ENCODE assay signal across 16 mouse cellular contexts in the genomic region with DNA sequence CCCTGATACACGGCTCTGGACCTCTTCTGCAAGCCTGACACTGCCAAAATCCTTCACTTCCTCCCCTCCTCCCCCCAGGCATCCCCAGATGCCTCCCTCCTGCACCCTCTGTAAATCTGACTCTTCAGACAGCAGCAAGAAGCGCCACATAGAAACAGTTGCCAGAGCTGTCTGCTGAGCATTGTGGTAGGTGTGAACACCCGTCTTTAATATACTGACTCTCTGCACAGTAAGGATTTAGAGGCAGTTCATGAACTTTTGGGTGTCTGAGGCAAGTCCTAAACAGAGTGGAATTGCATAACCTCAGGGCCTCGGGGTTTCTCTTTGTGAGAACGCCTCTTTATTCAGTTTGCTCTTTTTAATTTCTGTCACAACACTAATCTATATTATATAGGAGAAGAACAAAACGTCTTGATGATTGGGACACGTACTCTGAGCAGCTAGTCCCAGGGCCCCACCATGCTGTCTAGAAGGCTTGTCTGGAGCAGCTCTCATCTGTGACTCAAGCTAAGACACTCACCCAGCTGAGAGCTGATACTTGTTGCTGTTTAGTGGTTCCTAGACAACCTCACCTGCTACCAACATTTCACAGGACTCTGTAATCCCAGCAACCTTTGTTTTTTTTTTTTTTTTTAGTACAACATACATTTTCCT. TPM values are rescaled to one million over a fixed set of nuclear protein-coding genes. Genes with fewer than 3 reads are reported as not detected.
DNase-seq lines count a peak whose midpoint lies in the region; ATAC-seq lines count a peak whose summit lies in the region.
"Had no signal": no experiment of that assay in that cellular context is flagged by ENCODE, and none has a peak within 500 bp of the region (broad histone marks: within the 10 kb centered on the region; RNA-seq: fewer than 3 reads in every experiment).

No protein-coding gene starts in this region.

- H3K27ac ChIP-seq in forebrain, embryonic 10.5 days = peak overlapping the region; percentile 56; the same call in 1 of the 2 replicates
- H3K27ac ChIP-seq in forebrain, embryonic 11.5 days (ENCODE audit: low read depth, low read length) = no peak overlapping the region
- H3K27ac ChIP-seq in lung, embryonic 15.5 days = no peak overlapping the region
- H3K27ac ChIP-seq in limb, embryonic 12.5 days = peak overlapping the region; percentile 59; the same call in 1 of the 2 replicates
- H3K27ac ChIP-seq: neural tube, embryonic 13.5 days had no signal

- WGBS in forebrain, embryonic 10.5 days = 54% methylated on average over 7 of the region's 7 CpGs
- 34% methylated on average over 7 of the region's 7 CpGs for WGBS in forebrain, embryonic 11.5 days
- 31% methylated on average over 7 of the region's 7 CpGs for WGBS in lung, embryonic 15.5 days
- 22% methylated on average over 7 of the region's 7 CpGs for WGBS in limb, embryonic 12.5 days

- no peak for ATAC-seq in forebrain, embryonic 11.5 days (replicated peaks; ENCODE audit: low FRiP score)
- peak; percentile 87 for ATAC-seq in lung, embryonic 15.5 days (ENCODE audit: borderline replicate concordance, extremely low read depth, low FRiP score, low TSS enrichment)
- ATAC-seq in limb, embryonic 12.5 days (ENCODE audit: insufficient number of reproducible peaks, insufficient read depth, low FRiP score, low TSS enrichment, low read depth) = 0 out of 2 replicates have a peak, but pooled peaks have one; percentile 20
- ATAC-seq: hindbrain, embryonic 16.5 days had no signal

- no peaks in the 10 kb centered on the region for H3K36me3 ChIP-seq in forebrain, embryonic 10.5 days (replicated peaks)
- no peaks in the 10 kb centered on the region for H3K36me3 ChIP-seq in forebrain, embryonic 11.5 days (ENCODE audit: control insufficient read depth, insufficient read depth, low read length)
- H3K36me3 ChIP-seq in lung, embryonic 15.5 days = no peaks in the 10 kb centered on the region
- H3K36me3 ChIP-seq in limb, embryonic 12.5 days = no peaks in the 10 kb centered on the region
- H3K36me3 ChIP-seq: neural tube, embryonic 13.5 days had no signal

- peaks cover 22% of the 10 kb centered on the region for H3K4me1 ChIP-seq in forebrain, embryonic 10.5 days
- peaks cover 2% of the 10 kb centered on the region; the same call in 1 of the 2 replicates for H3K4me1 ChIP-seq in forebrain, embryonic 11.5 days (replicated peaks; ENCODE audit: control insufficient read depth, insufficient read depth, low read length)
- H3K4me1 ChIP-seq in lung, embryonic 15.5 days = no peaks in the 10 kb centered on the region
- peaks cover 16% of the 10 kb centered on the region for H3K4me1 ChIP-seq in limb, embryonic 12.5 days (replicated peaks)

- no peaks in the 10 kb centered on the region for H3K9me3 ChIP-seq in forebrain, embryonic 10.5 days
- no peaks in the 10 kb centered on the region for H3K9me3 ChIP-seq in forebrain, embryonic 11.5 days (ENCODE audit: control insufficient read depth, low read length)
- H3K9me3 ChIP-seq in lung, embryonic 15.5 days = no peaks in the 10 kb centered on the region
- no peaks in the 10 kb centered on the region for H3K9me3 ChIP-seq in limb, embryonic 12.5 days
- H3K9me3 ChIP-seq: neural tube, embryonic 13.5 days had no signal

- no peak overlapping the region for H3K9ac ChIP-seq in forebrain, embryonic 11.5 days (ENCODE audit: low read length)
- H3K9ac ChIP-seq in lung, embryonic 15.5 days = no peak overlapping the region
- no peak overlapping the region for H3K9ac ChIP-seq in limb, embryonic 12.5 days (replicated peaks)
- H3K9ac ChIP-seq: neural tube, embryonic 13.5 days had no signal

- H3K4me3 ChIP-seq in forebrain, embryonic 10.5 days = no peak overlapping the region
- no peak overlapping the region for H3K4me3 ChIP-seq in forebrain, embryonic 11.5 days (ENCODE audit: low read depth, low read length)
- no peak overlapping the region for H3K4me3 ChIP-seq in lung, embryonic 15.5 days
- H3K4me3 ChIP-seq in limb, embryonic 12.5 days (replicated peaks) = no peak overlapping the region
- H3K4me3 ChIP-seq: neural tube, embryonic 13.5 days had no signal

- DNase-seq in forebrain, embryonic 10.5 days (ENCODE audit: extremely low spot score, low spot score) = no peak
- no peak for DNase-seq in forebrain, embryonic 11.5 days (ENCODE audit: low spot score)
- DNase-seq in lung, postnatal 25 days (ENCODE audit: low spot score) = no peak
- DNase-seq in embryo, embryonic 11.5 days (ENCODE audit: low read depth, low spot score) = peak; percentile 16
- DNase-seq in adrenal gland, adult 18-20 months (ENCODE audit: low spot score in 2 of 2) = no peak
- no peak for DNase-seq in layer of hippocampus, postnatal 25 days (ENCODE audit: extremely low spot score in 1 of 2, low spot score in 1 of 2)
- DNase-seq: cerebellum, adult 2 months; gastrocnemius, postnatal 10 days; heart, postnatal 10 days; kidney, adult 9 months; thymus, adult 18-20 months had no signal

- H3K4me2 ChIP-seq in forebrain, embryonic 11.5 days (ENCODE audit: low read depth, low read length, severe bottlenecking) = no peak overlapping the region
- no peak overlapping the region for H3K4me2 ChIP-seq in lung, embryonic 15.5 days
- no peak overlapping the region for H3K4me2 ChIP-seq in limb, embryonic 12.5 days
- H3K4me2 ChIP-seq: neural tube, embryonic 13.5 days had no signal

- H3K27me3 ChIP-seq in forebrain, embryonic 10.5 days (ENCODE audit: poor library complexity, severe bottlenecking) = no peaks in the 10 kb centered on the region
- H3K27me3 ChIP-seq in forebrain, embryonic 11.5 days (ENCODE audit: control insufficient read depth, insufficient read depth, low read length) = no peaks in the 10 kb centered on the region
- H3K27me3 ChIP-seq in lung, embryonic 15.5 days = no peaks in the 10 kb centered on the region
- no peaks in the 10 kb centered on the region for H3K27me3 ChIP-seq in limb, embryonic 12.5 days
- H3K27me3 ChIP-seq: neural tube, embryonic 13.5 days had no signal

RNA-seq across cellular contexts. Expression of a gene that starts 49.4 kb away (rescaled TPM):
- polyA plus RNA-seq in forebrain, embryonic 10.5 days (2016; fragmentation: Nextera tagmentation; extraction: Ambion mirVana) = 256 and 262 TPM in 2 replicates
- 568 and 596 TPM in 2 replicates for polyA plus RNA-seq in forebrain, embryonic 11.5 days (2014; fragmentation: Nextera tagmentation; extraction: Ambion mirVana)
- 33.2 and 34.9 TPM in 2 replicates for polyA plus RNA-seq in lung, embryonic 15.5 days (2015; fragmentation: Nextera tagmentation; extraction: Ambion mirVana)
- 246 and 273 TPM in 2 replicates for polyA plus RNA-seq in limb, embryonic 12.5 days (2016; fragmentation: Nextera tagmentation; extraction: Ambion mirVana)
- total RNA-seq in adrenal gland, adult 18-20 months (2021) = under 1 TPM; 0.06 to 0.10 TPM
- 10 to 100 TPM; 22.9 to 23.5 TPM for total RNA-seq in layer of hippocampus, postnatal 25 days (2021)
- total RNA-seq: liver, adult 2 months had no signal
- polyA plus RNA-seq: liver, adult 2 months had no signal

Comparison
In these comparisons a context has a peak if more than half of its experiments do, and no peak if none do; other contexts are left out.
1. H3K27ac ChIP-seq: peak in forebrain, embryonic 10.5 days (single experiment) and limb, embryonic 12.5 days (single experiment); none in forebrain, embryonic 11.5 days (single experiment) and lung, embryonic 15.5 days (single experiment).